Mouse (Mus musculus): ENCODE measurements at regions not wholly inside any gene's neighbourhood (a gene's known extent, or its start where the extent isn't known, plus 50 kb on each side); places are given as distances from the start of the nearest gene placed in this dataset.

DNA sequence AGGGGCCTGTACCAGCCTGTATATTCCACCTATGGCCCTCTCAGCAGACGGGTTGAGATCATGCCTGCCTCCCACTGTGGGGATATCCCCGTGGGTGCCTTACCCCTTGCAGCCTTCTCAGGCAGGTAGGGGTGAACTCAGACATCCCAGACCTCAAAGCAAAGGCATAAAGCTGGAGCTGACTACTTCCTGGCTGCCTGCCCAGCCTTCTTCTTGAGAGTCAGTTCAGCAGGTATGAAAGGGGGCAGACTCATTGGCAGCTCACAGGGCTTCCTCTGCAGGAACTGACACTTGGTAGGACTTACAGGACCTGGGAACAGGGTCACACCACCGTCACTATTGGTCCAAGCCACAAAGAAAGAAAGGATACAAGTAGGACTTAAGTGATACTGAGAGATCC is 69.9 kb downstream of the Cpn2 start:
- TF ChIP-seq CTCF (IDR thresholded peaks at IDR 0.05; ENCODE audit: borderline replicate concordance, extremely low read depth, insufficient read depth, insufficient read length), result no peak
- no peak for TF ChIP-seq POLR2A (IDR thresholded peaks at IDR 0.05; ENCODE audit: borderline replicate concordance, extremely low read depth, insufficient read depth, insufficient read length, poor library complexity, severe bottlenecking)
